Mouse (Mus musculus) heart, postnatal 4 days (tissue): ENCODE measurements around the gene Lrrc41. TPM values are rescaled to one million over a fixed set of nuclear protein-coding genes. Genes with fewer than 3 reads are reported as not detected.

Experiments used
- DNase-seq: peaks from one replicate; pipeline ENCODE4 v3.0.0; 2021
- total RNA-seq, 2 experiments: library from RNA; stranded (reverse); gene quantifications; 2 replicates each; pipeline ENCODE4 v1.2.3; 2021

The Lrrc41 gene
- total RNA-seq, 2 experiments from 2014 or later: 40.6 to 41.5 TPM

GRCm38 (mm10) chr4:116077240-116078095 is 2.4 kb downstream of the Lrrc41 start:
- peak; percentile 33 for DNase-seq

DNA sequence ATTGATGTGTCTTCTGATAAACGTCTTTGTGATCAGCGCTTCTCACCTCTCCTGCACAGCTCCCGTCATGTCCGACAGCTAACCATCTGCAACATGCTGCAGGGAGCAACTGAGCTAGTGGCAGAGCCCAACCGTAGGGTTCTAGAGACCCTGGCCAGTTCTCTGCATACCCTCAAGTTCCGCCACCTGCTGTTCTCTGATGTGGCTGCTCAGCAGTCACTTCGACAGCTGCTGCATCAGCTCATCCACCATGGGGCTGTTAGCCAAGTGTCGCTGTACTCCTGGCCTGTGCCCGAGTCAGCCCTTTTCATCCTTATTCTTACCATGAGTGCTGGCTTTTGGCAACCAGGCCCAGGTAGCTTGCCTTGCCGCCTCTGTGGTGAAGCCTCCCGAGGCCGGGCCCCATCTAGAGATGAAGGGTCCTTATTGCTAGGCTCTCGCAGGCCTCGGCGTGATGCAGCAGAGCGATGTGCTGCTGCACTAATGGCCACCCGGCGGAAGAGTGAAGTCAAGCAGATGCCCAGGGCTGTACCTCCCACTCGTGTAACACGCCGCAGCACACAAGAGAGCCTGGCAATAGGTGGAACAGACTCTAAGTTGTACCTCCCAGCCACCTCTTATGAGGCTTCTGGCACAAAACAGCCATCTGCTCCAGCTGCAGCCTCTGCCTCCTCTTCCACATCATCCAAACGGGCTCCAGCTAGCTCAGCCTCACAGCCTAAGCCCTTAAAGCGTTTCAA is 13.6 kb downstream of the Lrrc41 start:
- DNase-seq: no peak

GRCm38 (mm10) chr4:116096291-116096690 is 21.2 kb downstream of the Lrrc41 start:
- DNase-seq: no peak

GRCm38 (mm10) chr4:116097211-116097610 is 22.1 kb downstream of the Lrrc41 start:
- DNase-seq: no peak

DNA sequence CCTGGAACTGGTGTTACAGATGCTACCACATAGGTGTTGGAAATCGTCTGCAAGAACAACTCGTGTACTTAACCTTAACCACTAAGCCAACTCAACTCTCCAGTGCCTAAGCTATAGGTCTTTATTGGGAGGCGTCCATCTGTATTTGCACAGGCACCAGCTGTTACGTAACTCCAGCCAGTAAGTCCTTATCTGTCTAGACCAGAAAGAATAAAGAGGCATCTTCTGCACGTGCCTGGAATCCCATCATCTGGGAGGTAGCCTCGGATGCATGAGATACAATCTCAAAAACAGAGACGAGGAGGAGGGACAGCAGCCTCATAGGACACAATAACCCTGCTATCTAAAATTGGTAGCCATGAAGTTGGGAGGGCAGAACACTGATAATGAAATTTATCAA is 25.9 kb downstream of the Lrrc41 start:
- no peak for DNase-seq

DNA sequence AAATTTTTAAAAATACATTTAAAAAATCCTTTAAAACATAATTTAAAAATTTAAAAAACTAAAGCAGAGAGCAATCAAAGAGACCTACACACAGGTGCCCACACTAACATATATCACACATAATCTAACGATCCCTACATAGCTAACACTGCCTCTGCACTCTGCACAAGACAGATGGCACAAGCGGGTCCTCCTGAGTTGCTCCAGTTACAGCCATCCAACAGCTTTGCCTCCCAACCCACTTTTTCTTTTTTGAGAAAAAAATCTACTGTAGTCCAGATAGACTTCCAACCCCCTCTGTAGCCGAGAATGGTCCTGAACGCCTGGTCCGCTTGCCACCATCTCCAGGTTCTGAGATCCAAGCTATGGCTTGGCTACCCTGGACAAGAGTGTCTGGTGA is 30.2 kb downstream of the Lrrc41 start:
- DNase-seq: no peak

- DNase-seq: no peak
Observed at GRCm38 (mm10) chr4:116110695-116111094, 35.6 kb downstream of the Lrrc41 start.

DNA sequence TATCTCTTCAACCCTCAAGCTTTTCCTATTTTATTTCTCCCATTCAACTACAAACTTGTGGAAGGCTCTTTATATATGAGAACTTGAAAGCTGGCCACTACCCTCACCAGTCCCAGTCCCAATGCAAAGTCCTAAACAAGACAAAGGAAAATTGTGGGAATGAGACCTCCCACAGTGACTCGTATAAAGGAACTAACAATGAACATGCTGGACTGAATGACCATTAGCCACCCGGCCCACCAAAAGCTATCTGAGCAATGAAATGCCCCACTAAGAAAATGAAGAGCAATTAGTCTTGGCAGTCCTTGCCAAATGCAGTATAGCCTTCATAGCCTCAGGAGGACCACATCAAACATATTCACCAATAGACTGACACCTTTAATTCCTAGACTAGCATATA is 36.4 kb downstream of the Lrrc41 start:
- no peak for DNase-seq

GRCm38 (mm10) chr4:116122762-116123161 is 47.7 kb downstream of the Lrrc41 start:
- no peak for DNase-seq

- DNase-seq: peak; percentile 90
Observed at GRCm38 (mm10) chr4:116123602-116124519, 48.8 kb downstream of the Lrrc41 start, which contains the start of the genes Rad54l and Pomgnt1. Rad54l (minus strand) TSS chr4:116123690. Pomgnt1 (plus strand) TSS chr4:116123840.

DNA sequence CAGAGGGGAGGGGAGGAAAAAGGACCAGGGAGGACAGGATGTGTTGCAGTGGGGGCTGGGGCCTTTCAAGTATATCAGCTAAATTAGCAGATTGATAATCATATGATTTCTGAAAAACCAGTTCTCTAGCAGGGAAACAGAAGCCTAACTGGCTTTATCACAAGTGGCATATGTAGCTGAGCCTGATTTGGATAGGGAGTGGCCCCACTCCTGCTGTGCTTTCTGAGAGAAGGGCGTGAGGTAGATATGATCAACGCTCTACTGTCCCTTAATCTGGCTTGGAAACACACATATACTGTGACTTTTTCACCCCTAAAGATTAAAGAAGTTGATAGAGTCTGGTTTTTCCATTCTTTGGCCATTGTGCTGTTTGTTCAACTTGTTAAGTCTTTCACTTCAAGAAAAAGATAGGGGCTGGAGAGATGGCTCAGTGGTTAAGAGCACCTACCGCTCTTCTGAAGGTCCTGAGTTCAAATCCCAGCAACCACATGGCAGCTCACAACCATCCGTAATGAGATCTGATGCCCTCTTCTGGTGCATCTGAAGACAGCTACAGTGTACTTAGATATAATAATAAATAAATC is 50.8 kb downstream of the Lrrc41 start:
- no peak for DNase-seq

DNA sequence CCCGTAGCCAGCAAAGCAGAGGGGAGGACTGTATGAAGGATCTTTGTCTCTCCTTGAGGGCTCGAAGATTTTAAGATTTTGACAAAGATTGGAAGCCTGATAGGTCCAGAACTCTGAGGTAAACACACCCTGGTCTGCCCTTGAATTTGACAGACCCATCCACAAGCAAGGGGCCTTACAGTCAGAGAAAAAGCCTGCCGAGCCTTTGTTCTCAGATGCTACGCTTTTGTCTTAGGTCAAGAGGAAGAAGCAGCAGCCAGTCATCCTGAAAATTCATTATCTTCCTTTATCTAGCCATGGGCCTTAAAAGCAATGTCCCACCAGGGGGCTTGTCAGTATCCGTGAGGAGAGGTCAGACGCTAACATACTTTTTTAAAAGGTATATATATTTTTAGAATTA is 52.9 kb downstream of the Lrrc41 start:
- no peak for DNase-seq

- no peak for DNase-seq
Observed at GRCm38 (mm10) chr4:116133126-116133525, 58.1 kb downstream of the Lrrc41 start.

GRCm38 (mm10) chr4:116134990-116135389 is 59.9 kb downstream of the Lrrc41 start:
- no peak for DNase-seq

GRCm38 (mm10) chr4:116137421-116137996 is 62.4 kb downstream of the Lrrc41 start:
- DNase-seq: no peak

DNA sequence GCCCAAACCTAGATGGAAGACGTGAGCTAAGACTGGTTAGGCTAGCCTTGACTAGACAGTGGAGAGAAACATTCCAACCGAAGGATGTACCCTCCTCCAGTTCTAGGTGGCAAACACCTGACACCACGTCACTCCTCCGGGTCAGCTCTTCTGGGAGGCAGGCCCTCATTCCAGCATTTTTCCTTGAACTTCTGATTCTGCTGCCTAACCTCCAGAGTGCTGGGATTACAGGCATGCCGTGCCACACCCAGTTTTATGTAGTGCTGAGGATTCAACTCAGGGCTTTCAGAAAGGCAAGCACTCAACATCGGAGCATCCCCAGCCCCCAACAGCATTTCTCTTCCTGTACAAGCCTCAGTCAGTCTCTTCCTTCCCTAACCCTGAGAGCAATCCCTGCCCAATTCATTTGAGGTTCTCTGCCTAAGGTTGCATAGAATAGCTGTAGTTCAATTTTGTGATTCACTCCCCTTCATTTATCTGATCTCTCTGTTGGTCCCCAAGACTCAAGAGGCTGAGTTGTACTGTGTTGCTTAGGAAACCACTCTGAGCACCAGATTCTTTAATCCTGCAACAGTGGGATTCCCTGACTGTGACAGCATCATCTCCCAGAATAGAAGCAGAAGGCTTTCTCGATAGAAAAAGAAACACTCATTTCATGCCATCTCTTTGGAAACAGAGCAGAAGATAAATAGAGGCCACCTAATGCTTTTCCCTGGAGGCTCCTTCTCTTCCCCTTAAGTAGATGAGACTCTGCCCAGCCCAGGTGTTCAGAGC is 65.9 kb downstream of the Lrrc41 start:
- DNase-seq: no peak

- DNase-seq: no peak
Observed at GRCm38 (mm10) chr4:116141736-116142135, 66.7 kb downstream of the Lrrc41 start.

GRCm38 (mm10) chr4:116142269-116142668 is 67.2 kb downstream of the Lrrc41 start:
- DNase-seq: no peak

- DNase-seq: no peak
Observed at GRCm38 (mm10) chr4:116143317-116143811, 68.3 kb downstream of the Lrrc41 start.

- peak; percentile 73 for DNase-seq
Observed at GRCm38 (mm10) chr4:116143891-116144717, 69.0 kb downstream of the Lrrc41 start.
